Mouse (Mus musculus): ENCODE results near the gene Rfc5. TPM values are rescaled to one million over a fixed set of nuclear protein-coding genes. Genes with fewer than 3 reads are reported as not detected.
A peak's percentile ranks its signal among the peaks of the same experiment; 100 is the strongest.
"Not testable (repeated sequence)": the region's sequence is repeated elsewhere in the genome, so short reads cannot be mapped to it uniquely, and the experiment has no call there.

The Rfc5 gene
- total RNA-seq, 2 experiments from 2014 or later, result 20.4 to 24.7 TPM

DNA sequence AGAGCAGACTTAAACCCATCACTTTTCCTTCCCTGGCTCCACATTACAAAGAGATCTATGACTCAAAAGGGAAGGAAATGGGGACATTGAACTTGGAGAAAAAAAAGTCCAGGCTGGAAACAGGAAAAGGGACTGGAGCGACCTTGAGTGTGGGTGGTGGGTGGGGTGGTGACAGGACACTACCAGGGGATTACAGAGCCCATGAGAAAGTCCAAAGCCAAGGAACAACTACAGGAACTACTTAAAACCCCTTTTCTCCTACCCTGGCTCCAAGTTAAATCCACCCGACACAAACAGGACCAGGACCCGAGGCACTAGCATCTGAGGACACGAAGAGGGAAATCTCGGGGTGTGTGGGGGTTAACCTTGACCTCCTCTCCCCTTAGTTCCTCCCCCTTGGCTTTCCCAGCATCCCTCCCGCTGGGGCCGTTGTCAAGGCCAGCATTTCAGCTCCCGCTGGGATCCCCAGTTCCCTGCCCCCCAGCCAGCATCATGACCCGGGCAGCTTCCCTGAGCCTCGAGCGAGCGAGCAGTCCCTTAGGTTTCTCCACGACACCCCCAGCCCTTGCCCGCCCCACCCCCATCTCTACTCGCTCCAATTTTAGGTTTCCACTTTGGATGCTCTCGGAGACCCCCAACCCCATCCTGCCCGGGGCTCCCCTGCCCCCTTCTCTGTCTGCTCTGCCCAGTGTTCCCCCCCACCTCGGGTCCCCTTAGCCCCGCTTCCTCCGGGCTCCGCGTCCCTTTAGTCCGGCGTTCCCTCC is 32.3 kb downstream of the Rfc5 start:
- intact Hi-C loops (cut with DNase I), result loop anchor here (5.0 kb wide), 1 partner anchor 56 kb away; the partner anchor contains the start of gene Ksr2
- DNase-seq (ENCODE audit: low spot score in 2 of 2), result peak; percentile 33 to 55

GRCm38 (mm10) chr5:117355648-117356303 is 33.1 kb downstream of the Rfc5 start:
- no peak for DNase-seq (ENCODE audit: low spot score in 2 of 2)
- intact Hi-C loops (cut with DNase I), result loop anchor here (5.0 kb wide), 1 partner anchor 57 kb away; the partner anchor contains the start of gene Ksr2

DNA sequence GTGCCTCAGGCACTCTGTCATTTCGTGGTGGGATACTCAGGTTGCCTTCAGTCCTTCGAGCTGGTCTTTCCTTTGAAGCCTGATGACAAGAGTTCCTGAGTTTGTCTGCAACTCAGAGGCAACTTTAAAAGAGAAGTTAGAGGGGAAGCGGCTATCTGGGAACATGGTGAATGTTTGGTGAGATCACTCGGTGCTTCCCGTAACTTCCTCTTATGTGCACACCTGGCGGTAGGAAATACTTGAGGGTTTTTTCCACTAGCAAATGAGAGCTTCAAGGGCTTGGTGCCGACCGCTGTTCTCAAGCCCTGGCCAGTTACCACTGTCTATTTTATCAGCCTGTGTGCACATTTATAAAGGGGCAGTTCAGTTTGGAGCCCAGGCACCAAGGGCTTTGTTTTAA is 34.7 kb downstream of the Rfc5 start:
- no peak for DNase-seq (ENCODE audit: low spot score in 2 of 2)
- intact Hi-C loops (cut with DNase I), result no loop called here

DNA sequence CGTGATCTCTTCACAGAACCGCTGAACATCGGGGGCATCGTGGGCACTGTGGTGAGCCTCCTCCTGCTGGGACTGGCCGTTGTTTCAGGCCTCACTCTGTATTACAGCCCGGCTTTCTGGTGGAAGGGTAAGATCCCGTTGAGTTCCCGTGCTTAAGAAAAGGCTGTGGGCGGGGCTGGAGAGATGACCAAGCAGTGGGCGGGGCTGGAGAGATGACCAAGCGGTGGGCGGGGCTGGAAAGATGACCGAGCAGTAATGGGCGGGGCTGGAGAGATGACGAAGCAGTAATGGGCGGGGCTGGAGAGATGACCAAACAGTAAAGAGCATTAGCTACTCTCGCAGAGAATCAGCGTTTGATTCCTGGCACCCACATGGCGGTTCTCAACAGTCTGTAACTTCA is 40.6 kb downstream of the Rfc5 start:
- intact Hi-C loops (cut with DNase I), result no loop called here
- DNase-seq (ENCODE audit: low spot score in 2 of 2), result peak; percentile 37 to 52

DNA sequence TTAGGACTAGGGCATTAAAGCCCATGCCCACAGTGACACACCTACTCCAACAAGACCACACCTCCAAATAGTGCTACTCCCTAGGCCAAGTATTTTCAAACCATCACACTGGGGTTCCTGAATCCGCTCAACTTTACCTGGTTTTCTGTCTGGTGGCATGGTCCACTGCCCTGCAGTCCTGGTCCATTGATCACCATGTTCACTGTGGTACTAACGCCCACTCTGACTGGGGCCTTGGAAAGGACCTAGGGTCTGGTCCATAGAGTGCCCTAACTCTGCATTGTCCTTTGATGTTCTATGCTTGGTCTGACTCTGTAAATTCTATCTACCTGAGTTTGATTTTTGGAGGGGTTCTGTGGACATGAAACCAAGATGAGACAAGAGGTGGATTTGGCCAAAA is 41.0 kb downstream of the Rfc5 start:
- intact Hi-C loops (cut with DNase I), result no loop called here
- no peak for DNase-seq (ENCODE audit: low spot score in 2 of 2)

- no peak for DNase-seq (ENCODE audit: low spot score in 2 of 2)
These were observed 41.8 kb downstream of the Rfc5 start for GRCm38 (mm10) chr5:117347011-117347410.

DNA sequence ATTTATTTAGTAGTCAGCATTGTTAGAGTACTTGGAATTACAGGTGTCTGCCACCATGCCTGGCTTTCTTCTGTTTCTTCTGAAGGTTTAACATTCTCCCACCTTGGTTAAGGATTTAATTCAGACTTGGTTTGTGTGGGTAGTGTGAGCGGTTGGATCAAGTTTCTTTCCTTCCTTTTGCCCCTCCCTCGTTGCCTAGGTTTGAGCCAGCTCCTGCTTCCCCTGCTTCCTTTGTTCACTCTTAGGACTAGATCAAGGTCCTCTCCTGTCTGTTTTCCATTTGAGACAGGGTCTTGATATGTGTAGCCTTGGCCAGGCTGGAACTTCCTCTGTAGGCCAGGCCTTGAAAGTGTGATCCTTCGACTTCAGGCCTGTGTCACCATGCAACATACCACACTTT is 42.6 kb downstream of the Rfc5 start:
- intact Hi-C loops (cut with DNase I), result no loop called here
- DNase-seq (ENCODE audit: low spot score in 2 of 2), result no peak

More at GRCm38 (mm10) chr5:117347011-117347410, 41.8 kb downstream of the Rfc5 start:
- intact Hi-C loops (cut with DNase I), result no loop called here

DNA sequence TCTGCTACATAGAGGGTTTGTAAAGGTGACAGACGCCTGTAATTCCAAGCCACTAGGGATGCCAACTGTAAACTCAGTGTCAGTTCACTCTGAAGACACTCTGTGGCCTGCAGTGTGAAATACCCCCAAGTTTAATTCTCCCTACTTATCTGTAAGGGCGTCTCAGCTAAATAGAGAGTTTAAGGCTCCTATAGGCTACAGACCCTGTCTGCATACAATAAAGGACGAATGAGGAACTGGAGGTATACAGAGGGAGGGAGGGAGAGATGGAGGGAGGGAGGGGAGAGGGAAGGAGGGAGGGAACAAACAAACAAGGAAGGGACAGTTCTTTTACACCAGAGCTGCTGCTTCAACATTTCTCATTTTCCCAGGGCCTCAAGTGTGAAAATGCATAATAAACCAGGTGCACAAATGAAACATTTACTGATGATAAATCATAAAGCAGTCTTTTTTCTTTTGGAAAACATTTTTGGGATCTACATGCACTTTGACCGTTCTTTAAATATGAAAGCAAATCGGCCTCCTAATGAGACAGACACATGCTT is 43.3 kb downstream of the Rfc5 start:
- no peak for DNase-seq (ENCODE audit: low spot score in 2 of 2)
- intact Hi-C loops (cut with DNase I), result no loop called here

- intact Hi-C loops (cut with DNase I), result not testable (repeated sequence)
- peak in 1 of 2 experiments; percentile 38 for DNase-seq (ENCODE audit: low spot score in 2 of 2)
These were observed 44.4 kb downstream of the Rfc5 start for GRCm38 (mm10) chr5:117344496-117344895.

- intact Hi-C loops (cut with DNase I), result no loop called here
- DNase-seq (ENCODE audit: low spot score in 2 of 2), result no peak
These were observed 47.0 kb downstream of the Rfc5 start for GRCm38 (mm10) chr5:117341896-117342295.

GRCm38 (mm10) chr5:117340081-117340480 is 48.8 kb downstream of the Rfc5 start:
- no peak for DNase-seq (ENCODE audit: low spot score in 2 of 2)
- intact Hi-C loops (cut with DNase I), result no loop called here

DNA sequence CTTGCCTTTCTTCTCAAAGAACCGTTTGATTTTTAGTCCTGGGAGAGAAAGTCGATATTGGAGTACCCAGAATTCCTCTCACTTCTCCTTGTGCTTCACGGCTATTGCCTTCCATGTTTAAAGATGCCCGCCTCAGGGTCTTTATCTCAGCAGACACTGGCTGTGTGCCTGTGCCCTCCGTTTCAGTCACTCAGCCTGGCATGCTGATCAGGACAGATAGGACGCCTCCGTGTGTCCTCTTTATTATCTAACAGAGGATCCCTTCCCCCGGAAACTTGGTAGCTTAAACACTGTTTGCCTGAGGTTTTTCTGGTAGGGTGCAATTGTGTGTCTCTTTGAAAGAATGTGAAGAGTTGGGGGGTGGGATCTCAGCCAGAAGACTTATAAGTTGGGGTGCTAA is 50.3 kb downstream of the Rfc5 start:
- no peak for DNase-seq (ENCODE audit: low spot score in 2 of 2)
- intact Hi-C loops (cut with DNase I), result no loop called here

- intact Hi-C loops (cut with DNase I), result no loop called here
- no peak for DNase-seq (ENCODE audit: low spot score in 2 of 2)
These were observed 50.8 kb downstream of the Rfc5 start for GRCm38 (mm10) chr5:117337999-117338398.

GRCm38 (mm10) chr5:117330457-117330856 is 58.4 kb downstream of the Rfc5 start:
- no peak for DNase-seq (ENCODE audit: low spot score in 2 of 2)
- intact Hi-C loops (cut with DNase I), result no loop called here

Other genes starting within 250 kb of the Rfc5 start
- 100 to 1,000 TPM; 685 to 722 TPM for gene Pebp1, start 101.4 kb downstream of the Rfc5 start, total RNA-seq (2021)
- gene Vsig10, start 70.0 kb downstream of the Rfc5 start, total RNA-seq (2021), result 1 to 10 TPM; 1.4 to 3.3 TPM
- 100 to 1,000 TPM; 319 to 325 TPM for gene Wsb2, start 31.7 kb downstream of the Rfc5 start, total RNA-seq (2021)
- gene Ksr2, start 25.0 kb upstream of the Rfc5 start, total RNA-seq (2021), result 10 to 100 TPM; 37.4 to 41.0 TPM

Data from left cerebral cortex, postnatal 25 days (tissue).